Mouse (Mus musculus) stomach, postnatal 0 days (tissue): ENCODE measurements at regions not wholly inside any gene's neighbourhood (a gene's known extent, or its start where the extent isn't known, plus 50 kb on each side); places are given as distances from the start of the nearest gene placed in this dataset.

Source experiments
- CTCF ChIP-seq: IDR thresholded peaks from 2 replicates; pipeline ENCODE4 v1.5.1; 2016; ENCODE audit warnings: antibody characterized with exemption, low read depth, mild to moderate bottlenecking, moderate library complexity
- EP300 ChIP-seq: optimal IDR thresholded peaks from 2 replicates; pipeline ENCODE3; 2016; ENCODE audit warnings: antibody characterized with exemption

DNA sequence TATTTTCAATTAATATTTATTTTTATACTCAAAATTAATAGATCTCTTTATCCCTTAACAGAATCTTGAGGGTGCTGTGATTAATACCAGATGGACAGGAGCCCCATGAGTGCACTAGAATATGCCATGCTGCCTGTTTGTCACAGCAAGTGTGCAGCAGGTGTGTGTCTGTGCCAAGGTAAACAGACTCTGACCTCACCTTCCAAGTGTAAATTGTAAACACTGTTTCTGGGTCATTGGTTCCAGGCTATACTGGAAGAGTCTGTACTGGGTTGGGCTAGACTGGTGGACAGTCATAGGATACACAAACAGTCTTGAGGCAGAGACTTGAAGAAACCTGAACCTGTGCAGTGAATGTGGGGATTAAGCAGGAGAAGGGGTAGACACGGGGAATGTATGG, 422.2 kb downstream of the Gm21833 start:
- TF ChIP-seq EP300 (no peak), CTCF (no peak)
